Mouse (Mus musculus) embryonic facial prominence, embryonic 10.5 days (tissue): ENCODE results near the gene Klrb1c. TPM values are rescaled to one million over a fixed set of nuclear protein-coding genes. Genes with fewer than 3 reads are reported as not detected.
"Not testable (repeated sequence)": the region's sequence is repeated elsewhere in the genome, so short reads cannot be mapped to it uniquely, and the experiment has no call there.

Experiments used
- DNase-seq: peaks from one replicate; pipeline ENCODE4 v3.0.0-alpha.2; 2017; ENCODE audit warnings: low spot score
- H3K27ac ChIP-seq: fragments of 300-500 bp; sonication (generic); replicated peaks from 2 replicates; pipeline ENCODE4 v1.5.1; 2016; ENCODE audit warnings: mild to moderate bottlenecking
- H3K27me3 ChIP-seq: fragments of 300-500 bp; sonication (generic); replicated peaks from 2 replicates; pipeline ENCODE4 v1.6.1; 2016; ENCODE audit warnings: low read depth, mild to moderate bottlenecking; ENCODE audit not compliant: poor library complexity, severe bottlenecking
- H3K36me3 ChIP-seq: fragments of 300-500 bp; sonication (generic); replicated peaks from 2 replicates; pipeline ENCODE4 v1.6.1; 2016; ENCODE audit warnings: mild to moderate bottlenecking, moderate library complexity
- H3K4me1 ChIP-seq: fragments of 300-500 bp; sonication (generic); 2 replicates; pipeline ENCODE4 v1.6.1; 2016
- H3K4me3 ChIP-seq: fragments of 300-500 bp; sonication (generic); 2 replicates; pipeline ENCODE4 v1.5.1; 2016; ENCODE audit warnings: mild to moderate bottlenecking, moderate library complexity
- H3K9me3 ChIP-seq: fragments of 300-500 bp; sonication (generic); 2 replicates; pipeline ENCODE4 v1.6.1; 2016; ENCODE audit warnings: mild to moderate bottlenecking
- WGBS: fragments of 180-500 bp; shearing (Covaris S2); methylation state at CpG from one replicate; pipeline ENCODE4 v1.1.7; 2016; 5-methylcytosine and 5-hydroxymethylcytosine counted together
- polyA plus RNA-seq: library from polyadenylated mRNA; unstranded; fragments of >200 nt; fragmentation: Nextera tagmentation; extraction: Ambion mirVana; gene quantifications from 2 replicates; pipeline ENCODE4 v1.2.1, GENCODE M21; 2016

Klrb1c gene
- polyA plus RNA-seq, 1 experiment from 2014 or later = not detected

- peaks cover 17% of the 10 kb centered on the region for H3K4me1 ChIP-seq
- peak; percentile 90 for DNase-seq
- WGBS = under 1% methylated on average over 44 of the region's 44 CpGs
- H3K27ac ChIP-seq = peak overlapping the region; percentile 79
- not testable (repeated sequence) for H3K36me3 ChIP-seq, H3K9me3 ChIP-seq, H3K27me3 ChIP-seq
- peak overlapping the region; percentile 66 for H3K4me3 ChIP-seq
Observed at GRCm38 (mm10) chr6:128760416-128761143, 28.4 kb downstream of the Klrb1c start.

- under 1% methylated on average over 22 of the region's 22 CpGs for WGBS
- peak overlapping the region; percentile 66 for H3K4me3 ChIP-seq
- peak overlapping the region; percentile 79 for H3K27ac ChIP-seq
- H3K4me1 ChIP-seq = peaks cover 17% of the 10 kb centered on the region
- DNase-seq = peak; percentile 88
- not testable (repeated sequence) for H3K9me3 ChIP-seq, H3K36me3 ChIP-seq, H3K27me3 ChIP-seq
Observed at GRCm38 (mm10) chr6:128760016-128760415, 29.0 kb downstream of the Klrb1c start.

- 81% methylated on average over 5 of the region's 5 CpGs for WGBS
- Histone ChIP-seq H3K27me3 (no peaks in the 10 kb centered on the region), H3K27ac (no peak overlapping the region), H3K4me1 (peaks cover 18% of the 10 kb centered on the region), H3K36me3 (no peaks in the 10 kb centered on the region), H3K4me3 (peak overlapping the region; percentile 66), H3K9me3 (no peaks in the 10 kb centered on the region)
- DNase-seq = no peak
Observed at GRCm38 (mm10) chr6:128759221-128759950, 29.6 kb downstream of the Klrb1c start.

- H3K9me3 ChIP-seq, DNase-seq, H3K27me3 ChIP-seq, H3K4me3 ChIP-seq, H3K27ac ChIP-seq, H3K4me1 ChIP-seq, H3K36me3 ChIP-seq: not testable (repeated sequence)
- WGBS = 66% methylated on average over 4 of the region's 4 CpGs
Observed at GRCm38 (mm10) chr6:128755402-128755763, 33.6 kb downstream of the Klrb1c start.

- not testable (repeated sequence) for H3K27me3 ChIP-seq, H3K4me1 ChIP-seq, H3K4me3 ChIP-seq, H3K27ac ChIP-seq, DNase-seq, H3K36me3 ChIP-seq, H3K9me3 ChIP-seq
- WGBS = 84% methylated on average over 12 of the region's 12 CpGs
Observed at GRCm38 (mm10) chr6:128754748-128755401, 34.1 kb downstream of the Klrb1c start.

DNA sequence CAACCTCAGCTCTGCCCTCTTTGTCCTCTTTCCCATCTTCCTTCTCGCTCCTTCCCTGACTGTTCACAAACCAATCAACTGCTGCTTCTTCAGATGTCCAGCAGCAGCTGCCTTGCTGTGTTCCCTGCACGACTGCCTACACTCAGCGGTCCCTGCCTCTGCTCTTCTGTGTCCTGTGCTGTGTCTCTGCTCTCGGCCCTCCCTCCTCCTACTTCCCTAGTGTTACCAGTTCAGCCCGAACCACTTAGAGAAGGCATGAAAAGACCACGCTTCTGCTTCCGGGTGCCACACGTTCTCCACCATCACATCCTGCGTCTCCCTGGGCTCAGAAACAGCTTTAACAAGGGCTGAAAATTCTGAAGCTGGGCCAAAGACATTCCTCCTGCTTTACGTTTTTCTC is 34.8 kb downstream of the Klrb1c start:
- H3K27me3 ChIP-seq, H3K9me3 ChIP-seq, H3K4me1 ChIP-seq, H3K36me3 ChIP-seq: not testable (repeated sequence)
- H3K4me3 ChIP-seq = peak overlapping the region; percentile 29; the same call in 1 of the 2 replicates
- peak overlapping the region; percentile 48 for H3K27ac ChIP-seq
- WGBS = 42% methylated on average over 10 of the region's 10 CpGs
- DNase-seq = peak; percentile 20

- peak; percentile 75 for DNase-seq
- H3K27ac ChIP-seq = not testable (repeated sequence)
Observed at GRCm38 (mm10) chr6:128753610-128754224, 35.3 kb downstream of the Klrb1c start.

DNA sequence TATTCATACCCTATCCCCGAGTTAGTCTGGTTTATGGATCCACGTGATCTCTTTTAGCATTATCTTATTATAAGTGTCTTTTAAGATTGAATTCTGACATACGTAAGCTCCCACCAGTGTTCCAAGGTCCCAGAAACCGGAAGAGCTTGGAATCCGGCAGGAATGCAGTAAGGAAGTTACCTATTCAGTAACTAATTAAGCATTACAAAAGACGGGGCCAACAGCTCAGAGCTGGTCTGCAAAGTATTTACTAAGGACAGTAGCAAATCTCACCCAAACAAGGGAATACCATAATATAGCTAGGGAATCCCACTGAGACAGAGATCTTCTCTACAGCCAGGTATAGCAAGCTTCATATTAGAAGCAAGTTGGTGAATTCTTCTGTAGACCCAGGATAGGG is 42.0 kb downstream of the Klrb1c start:
- not testable (repeated sequence) for H3K4me1 ChIP-seq, H3K9me3 ChIP-seq, H3K27ac ChIP-seq, H3K27me3 ChIP-seq, H3K36me3 ChIP-seq, DNase-seq, H3K4me3 ChIP-seq
- WGBS = 80% methylated on average over 6 of the region's 6 CpGs

More at GRCm38 (mm10) chr6:128753610-128754224, 35.3 kb downstream of the Klrb1c start:
- not testable (repeated sequence) for H3K9me3 ChIP-seq, H3K36me3 ChIP-seq, H3K27me3 ChIP-seq, H3K4me3 ChIP-seq, H3K4me1 ChIP-seq
- WGBS = 38% methylated on average over 8 of the region's 8 CpGs

DNA sequence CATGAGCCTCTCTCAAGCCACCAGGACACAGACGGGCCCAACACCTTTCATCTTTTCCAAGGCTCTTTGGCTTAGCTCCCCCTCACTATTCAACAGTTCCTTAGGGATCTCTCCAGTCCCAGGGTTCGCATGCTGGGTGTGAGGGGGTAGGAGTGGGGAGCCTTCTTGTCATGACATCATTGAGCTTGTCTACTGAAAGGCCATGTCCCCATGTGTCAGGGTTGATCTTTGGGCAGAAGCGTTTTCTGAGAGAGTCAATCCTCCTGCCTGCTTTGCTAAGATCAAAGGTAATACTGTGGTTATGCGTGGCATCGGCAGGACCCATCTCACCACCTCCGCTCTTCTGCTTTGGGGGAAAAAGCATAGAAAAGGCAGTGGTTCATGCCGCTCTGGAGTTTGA is 51.6 kb downstream of the Klrb1c start:
- H3K27ac ChIP-seq = no peak overlapping the region
- H3K27me3 ChIP-seq = no peaks in the 10 kb centered on the region
- no peaks in the 10 kb centered on the region for H3K36me3 ChIP-seq
- H3K4me3 ChIP-seq = no peak overlapping the region
- no peaks in the 10 kb centered on the region for H3K9me3 ChIP-seq
- no peak for DNase-seq
- WGBS = 92% methylated on average over 7 of the region's 7 CpGs
- no peaks in the 10 kb centered on the region for H3K4me1 ChIP-seq

GRCm38 (mm10) chr6:128736100-128736499 is 52.9 kb downstream of the Klrb1c start:
- Histone ChIP-seq H3K36me3 (no peaks in the 10 kb centered on the region), H3K4me3 (no peak overlapping the region), H3K27me3 (no peaks in the 10 kb centered on the region), H3K4me1 (no peaks in the 10 kb centered on the region), H3K27ac (no peak overlapping the region), H3K9me3 (no peaks in the 10 kb centered on the region)
- no peak for DNase-seq

GRCm38 (mm10) chr6:128734896-128735295 is 54.1 kb downstream of the Klrb1c start:
- DNase-seq = no peak
- H3K36me3 ChIP-seq = no peaks in the 10 kb centered on the region
- no peak overlapping the region for H3K4me3 ChIP-seq
- H3K9me3 ChIP-seq = no peaks in the 10 kb centered on the region
- no peaks in the 10 kb centered on the region for H3K27me3 ChIP-seq
- no peaks in the 10 kb centered on the region for H3K4me1 ChIP-seq
- no peak overlapping the region for H3K27ac ChIP-seq

DNA sequence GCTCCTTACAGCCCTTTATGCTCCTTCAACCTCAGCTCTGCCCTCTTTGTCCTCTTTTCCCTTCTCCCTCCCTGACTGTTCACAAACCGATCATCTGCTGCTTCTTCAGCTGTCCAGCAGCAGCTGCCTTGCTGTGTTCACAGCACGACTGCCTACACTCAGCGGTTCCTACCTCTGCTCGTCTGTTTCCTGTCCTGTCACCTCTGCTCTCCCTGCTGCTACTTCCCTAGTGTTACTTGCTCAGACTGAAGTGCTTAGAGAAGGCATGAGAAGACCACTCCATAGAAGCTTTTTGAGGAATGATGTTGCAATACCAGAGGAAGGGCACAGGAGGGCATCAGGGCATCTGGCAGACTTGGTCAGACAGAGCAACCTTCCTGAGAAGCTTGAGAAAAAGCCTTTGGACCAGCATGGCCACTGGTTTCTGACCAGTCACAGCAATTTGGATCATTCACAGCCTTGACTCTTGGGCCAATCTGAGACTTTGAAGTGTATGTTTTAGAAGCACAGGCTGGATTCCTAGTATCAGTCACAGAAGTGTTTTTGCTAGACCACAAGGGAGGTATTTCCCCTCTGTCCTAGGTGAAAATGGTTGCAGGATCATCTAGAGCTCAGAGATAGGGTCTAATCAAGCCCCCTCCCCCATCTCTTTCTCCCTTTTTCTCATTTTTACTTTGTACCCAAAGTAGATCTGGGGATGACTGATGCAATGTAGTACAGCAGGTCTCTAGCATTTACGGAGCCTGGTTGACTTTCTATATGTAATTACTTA is 54.9 kb downstream of the Klrb1c start:
- no peaks in the 10 kb centered on the region for H3K27me3 ChIP-seq
- H3K9me3 ChIP-seq = no peaks in the 10 kb centered on the region
- H3K27ac ChIP-seq = no peak overlapping the region
- H3K4me3 ChIP-seq = no peak overlapping the region
- DNase-seq = no peak
- H3K36me3 ChIP-seq = no peaks in the 10 kb centered on the region
- 71% methylated on average over 5 of the region's 5 CpGs for WGBS
- no peaks in the 10 kb centered on the region for H3K4me1 ChIP-seq
